Mouse (Mus musculus): ENCODE results near the gene Gm9780.
"Not testable (repeated sequence)": the region's sequence is repeated elsewhere in the genome, so short reads cannot be mapped to it uniquely, and the experiment has no call there.

GRCm38 (mm10) chr14:26048767-26049166 lies 6.3 kb upstream of the Gm9780 start:
- TF ChIP-seq CTCF (IDR thresholded peaks at IDR 0.05; ENCODE audit: control insufficient read depth, insufficient read depth, low read length); POLR2A (IDR thresholded peaks at IDR 0.05; ENCODE audit: borderline replicate concordance, control insufficient read depth, low read depth, low read length): not testable (repeated sequence)
